Mouse (Mus musculus) spleen, adult 2 months (tissue): ENCODE results near the gene Gm43064. TPM values are rescaled to one million over a fixed set of nuclear protein-coding genes. Genes with fewer than 3 reads are reported as not detected.
A peak's percentile ranks its signal among the peaks of the same experiment; 100 is the strongest.
"Not testable (repeated sequence)": the region's sequence is repeated elsewhere in the genome, so short reads cannot be mapped to it uniquely, and the experiment has no call there.

Experiments
- DNase-seq, 2 experiments: peaks; one replicate each; pipeline versions ENCODE4 v3.0.0 to v3.0.0-alpha.2; 2012 to 2021; ENCODE audit warnings: low spot score in 2 of 2, low read depth in 1 of 2
- H3K27ac ChIP-seq: fragments of 200-500 bp; 2 replicates; pipeline ENCODE4 v1.5.1; 2012; ENCODE audit warnings: low read length, inconsistent platforms; ENCODE audit not compliant: insufficient read depth
- H3K27me3 ChIP-seq: fragments of 200-500 bp; 2 replicates; pipeline ENCODE4 v1.6.1; 2012; ENCODE audit warnings: mild to moderate bottlenecking, moderate library complexity, low read length, inconsistent platforms; ENCODE audit not compliant: control insufficient read depth, insufficient read depth
- H3K36me3 ChIP-seq: fragments of 200-500 bp; 2 replicates; pipeline ENCODE4 v1.6.1; 2012; ENCODE audit warnings: mild to moderate bottlenecking, low read length, inconsistent platforms; ENCODE audit not compliant: control insufficient read depth, insufficient read depth
- H3K4me1 ChIP-seq: fragments of 200-500 bp; 2 replicates; pipeline ENCODE4 v1.6.1; 2011; ENCODE audit warnings: inconsistent platforms; ENCODE audit not compliant: control insufficient read depth, insufficient read depth, insufficient read length
- H3K4me3 ChIP-seq: fragments of 200-500 bp; 2 replicates; pipeline ENCODE4 v1.5.1; 2011; ENCODE audit warnings: mild to moderate bottlenecking, inconsistent platforms; ENCODE audit not compliant: insufficient read depth, insufficient read length; ENCODE audit errors: extremely low read depth
- CTCF ChIP-seq: fragments of 200-500 bp; IDR thresholded peaks from 2 replicates; pipeline ENCODE4 v1.5.1; 2011; ENCODE audit warnings: mild to moderate bottlenecking, inconsistent platforms; ENCODE audit not compliant: insufficient read depth, insufficient read length, insufficient replicate concordance; ENCODE audit errors: extremely low read depth
- POLR2A ChIP-seq: fragments of 200-500 bp; IDR thresholded peaks from 2 replicates; pipeline ENCODE4 v1.6.1; 2011; ENCODE audit warnings: low read depth, low read length, inconsistent platforms
- WGBS: fragments of 180-500 bp; shearing (Covaris S2); methylation state at CpG from one replicate; pipeline ENCODE4 v1.1.7; 2018; 5-methylcytosine and 5-hydroxymethylcytosine counted together
- polyA plus RNA-seq: library from polyadenylated mRNA; depleted of rRNA; stranded (reverse); fragments of >200 nt; gene quantifications from 2 replicates; pipeline ENCODE4 v1.2.3, GENCODE M21; 2012

Gene Gm43064
- polyA plus RNA-seq, 1 experiment, result 0.40 TPM

DNA sequence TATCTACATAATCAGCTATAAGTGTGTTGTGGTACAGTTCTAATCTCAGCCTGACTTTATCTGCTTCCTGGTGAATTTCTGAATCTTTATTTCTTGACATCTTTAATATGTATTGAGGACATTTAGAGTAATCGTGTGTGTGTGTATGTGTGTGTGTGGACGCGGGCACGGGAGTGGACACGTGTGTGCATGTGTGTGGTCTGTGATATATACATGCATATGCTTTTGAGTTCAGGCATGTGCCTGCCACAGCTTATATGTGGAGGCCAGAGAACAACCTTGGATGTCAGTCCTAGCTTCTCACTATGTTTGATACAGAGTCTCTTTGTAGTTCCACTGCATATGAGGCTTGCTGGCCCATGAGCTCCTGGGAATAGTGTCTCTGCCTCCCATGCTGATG, 27.1 kb downstream of the Gm43064 start:
- Histone ChIP-seq H3K36me3 (no peaks in the 10 kb centered on the region), H3K4me3 (no peak overlapping the region), H3K27me3 (no peaks in the 10 kb centered on the region), H3K4me1 (peaks cover 2% of the 10 kb centered on the region; the same call in 1 of the 2 replicates), H3K27ac (no peak overlapping the region)
- WGBS, result 98% methylated on average over 5 of the region's 5 CpGs
- DNase-seq, result no peak
- no peak for TF ChIP-seq CTCF

GRCm38 (mm10) chr3:103839711-103840110, 30.3 kb downstream of the Gm43064 start:
- DNase-seq, result no peak
- Histone ChIP-seq H3K4me1 (peaks cover 2% of the 10 kb centered on the region; the same call in 1 of the 2 replicates), H3K36me3 (no peaks in the 10 kb centered on the region), H3K27me3 (no peaks in the 10 kb centered on the region), H3K27ac (no peak overlapping the region), H3K4me3 (no peak overlapping the region)
- TF ChIP-seq CTCF (no peak), POLR2A (no peak)
- WGBS, result 94% methylated on average over 6 of the region's 6 CpGs

DNA sequence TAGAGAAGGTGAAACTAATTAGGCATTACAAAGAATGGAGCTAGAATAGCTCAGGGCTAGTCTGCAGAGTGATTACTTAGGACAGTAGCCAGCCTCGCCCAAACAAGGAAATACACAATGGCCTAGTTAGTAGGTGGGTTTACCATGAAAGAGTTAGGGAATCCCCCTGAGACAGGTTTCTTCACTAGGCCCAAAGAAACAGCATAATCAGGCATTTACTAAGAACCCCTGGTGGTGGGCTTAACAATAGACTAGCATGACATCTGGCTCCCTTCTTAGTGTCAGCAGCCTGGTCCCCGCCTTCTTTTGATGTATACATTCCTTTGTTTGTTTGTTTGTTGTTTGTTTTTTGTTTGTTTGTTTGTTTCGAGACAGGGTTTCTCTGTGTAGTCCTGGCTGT, 30.8 kb downstream of the Gm43064 start:
- H3K4me3 ChIP-seq, DNase-seq, H3K36me3 ChIP-seq, H3K27ac ChIP-seq, H3K27me3 ChIP-seq, H3K4me1 ChIP-seq: not testable (repeated sequence)
- 91% methylated on average over 3 of the region's 3 CpGs for WGBS

DNA sequence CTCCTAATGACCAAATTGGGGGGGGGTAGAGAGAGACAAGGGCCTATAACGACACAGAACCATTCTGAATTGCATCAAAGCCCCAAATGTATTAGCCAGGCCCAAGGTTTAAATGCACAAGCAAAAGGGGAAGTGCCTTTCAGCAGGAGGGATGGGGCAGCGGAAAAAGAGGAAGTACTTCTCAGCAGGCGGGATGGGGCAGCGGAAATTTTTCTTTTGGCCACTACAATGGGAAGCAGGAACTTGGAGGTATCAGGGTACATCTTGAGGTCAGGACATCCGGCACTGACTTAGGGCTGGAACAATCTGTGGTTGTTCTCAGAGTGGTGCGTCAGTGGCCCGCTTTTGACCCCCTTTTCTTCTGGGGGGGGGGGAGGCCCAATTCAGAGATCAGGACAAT, 31.6 kb downstream of the Gm43064 start:
- DNase-seq, H3K36me3 ChIP-seq, H3K4me1 ChIP-seq, H3K27ac ChIP-seq, H3K27me3 ChIP-seq, H3K4me3 ChIP-seq: not testable (repeated sequence)
- WGBS, result 73% methylated on average over 7 of the region's 7 CpGs

GRCm38 (mm10) chr3:103850644-103851363, 41.4 kb downstream of the Gm43064 start:
- whole genome bisulfite sequencing, result 56% methylated on average over 9 of the region's 9 CpGs
- H3K4me3 ChIP-seq, result no peak overlapping the region
- H3K36me3 ChIP-seq, result no peaks in the 10 kb centered on the region
- no peaks in the 10 kb centered on the region for H3K27me3 ChIP-seq
- no peaks in the 10 kb centered on the region; the same call in 1 of the 2 replicates for H3K4me1 ChIP-seq
- no peak for DNase-seq
- peak overlapping the region; percentile 45; the same call in 1 of the 2 replicates for H3K27ac ChIP-seq
- TF ChIP-seq POLR2A (no peak), CTCF (no peak)

GRCm38 (mm10) chr3:103851481-103851880, 42.1 kb downstream of the Gm43064 start:
- 80% methylated on average over 6 of the region's 6 CpGs for WGBS
- H3K4me3 ChIP-seq, result no peak overlapping the region
- H3K27me3 ChIP-seq, result no peaks in the 10 kb centered on the region
- peak overlapping the region; percentile 42; the same call in 1 of the 2 replicates for H3K27ac ChIP-seq
- H3K4me1 ChIP-seq, result no peaks in the 10 kb centered on the region; the same call in 1 of the 2 replicates
- no peak for TF ChIP-seq POLR2A
- TF ChIP-seq CTCF, result no peak
- no peak for DNase-seq
- no peaks in the 10 kb centered on the region for H3K36me3 ChIP-seq

GRCm38 (mm10) chr3:103851882-103852281, 42.5 kb downstream of the Gm43064 start:
- no peak for DNase-seq
- TF ChIP-seq CTCF (no peak), POLR2A (no peak)
- Histone ChIP-seq H3K36me3 (no peaks in the 10 kb centered on the region), H3K27me3 (no peaks in the 10 kb centered on the region), H3K27ac (peak overlapping the region; percentile 42; the same call in 1 of the 2 replicates), H3K4me3 (no peak overlapping the region), H3K4me1 (no peaks in the 10 kb centered on the region; the same call in 1 of the 2 replicates)
- 72% methylated on average over 8 of the region's 8 CpGs for WGBS
